Mouse (Mus musculus) myocyte (in vitro differentiated cells): ENCODE measurements around the gene Ttl.
A peak's percentile ranks its signal among the peaks of the same experiment; 100 is the strongest.

Experiments
- CEBPB ChIP-seq: IDR thresholded peaks from 2 replicates; pipeline ENCODE4 v1.6.1; 2011; ENCODE audit warnings: mild to moderate bottlenecking, moderate library complexity; ENCODE audit not compliant: poor library complexity, insufficient read depth, severe bottlenecking
- E2F4 ChIP-seq: IDR thresholded peaks from one replicate; pipeline ENCODE4 v1.6.1; 2011; ENCODE audit warnings: mild to moderate bottlenecking, control low read depth, moderate library complexity; ENCODE audit not compliant: insufficient read depth
- MAX ChIP-seq: IDR thresholded peaks from one replicate; pipeline ENCODE4 v1.6.1; 2011; ENCODE audit warnings: low read depth, mild to moderate bottlenecking, control low read depth
- MYOG ChIP-seq, 3 experiments: IDR thresholded peaks; one replicate each; pipeline ENCODE4 v1.6.1; 2011; ENCODE audit warnings: control low read depth in 2 of 3, low read depth in 2 of 3, mild to moderate bottlenecking in 2 of 3; ENCODE audit not compliant: insufficient read length in 2 of 3, control insufficient read depth in 1 of 3, insufficient read depth in 1 of 3
- POLR2A ChIP-seq: IDR thresholded peaks from one replicate; pipeline ENCODE4 v1.6.1; 2011; ENCODE audit warnings: low read depth, mild to moderate bottlenecking, control low read depth, moderate library complexity; ENCODE audit not compliant: insufficient read length
- POLR2AphosphoS2 ChIP-seq: IDR thresholded peaks from one replicate; pipeline ENCODE4 v1.6.1; 2011; ENCODE audit warnings: low read depth, control low read depth; ENCODE audit not compliant: insufficient read length
- SRF ChIP-seq: IDR thresholded peaks from one replicate; pipeline ENCODE4 v1.6.1; 2011; ENCODE audit warnings: low read depth; ENCODE audit not compliant: control insufficient read depth, insufficient read length
- TCF12 ChIP-seq: IDR thresholded peaks from one replicate; pipeline ENCODE4 v1.6.1; 2011; ENCODE audit warnings: mild to moderate bottlenecking, control low read depth; ENCODE audit not compliant: poor library complexity, insufficient read depth, severe bottlenecking
- TCF3 ChIP-seq: IDR thresholded peaks from one replicate; pipeline ENCODE4 v1.6.1; 2011; ENCODE audit warnings: low read depth, control low read depth; ENCODE audit not compliant: insufficient read length
- USF1 ChIP-seq: IDR thresholded peaks from one replicate; pipeline ENCODE4 v1.6.1; 2011; ENCODE audit warnings: low read depth, mild to moderate bottlenecking, control low read depth, moderate library complexity

- TF ChIP-seq USF1 (no peak), MAX (no peak), E2F4 (no peak), MYOG (IDR thresholded peaks at IDR 0.05; ENCODE audit: control insufficient read depth in 1 of 3, insufficient read depth in 1 of 3, insufficient read length in 2 of 3, low read depth in 2 of 3) (peak in 1 of 3 experiments; percentile 13), POLR2A (peak; percentile 79), POLR2AphosphoS2 (peak; percentile 85), TCF3 (no peak), CEBPB (no peak), TCF12 (no peak), SRF (peak; percentile 55)
Observed at GRCm38 (mm10) chr2:129129412-129129929, 63.7 kb downstream of the Ttl start, which contains the start of gene Chchd5.
